Mouse (Mus musculus) ES-E14 (cell line): ENCODE results near the gene Qpctl. TPM values are rescaled to one million over a fixed set of nuclear protein-coding genes. Genes with fewer than 3 reads are reported as not detected.

Experiments used
- DNase-seq: peaks from one replicate; pipeline ENCODE4 v3.0.0-alpha.2; 2013; ENCODE audit warnings: low read depth, low spot score
- H3K27ac ChIP-seq: 2 replicates; pipeline ENCODE4 v1.5.1; 2012; ENCODE audit warnings: low read depth, mild to moderate bottlenecking, low read length, moderate library complexity, mixed read lengths; ENCODE audit not compliant: poor library complexity, insufficient read depth, severe bottlenecking
- H3K36me3 ChIP-seq: 2 replicates; pipeline ENCODE4 v1.6.1; 2012; ENCODE audit warnings: mild to moderate bottlenecking, low read length, moderate library complexity, mixed read lengths; ENCODE audit not compliant: control insufficient read depth, poor library complexity, insufficient read depth, severe bottlenecking
- H3K4me1 ChIP-seq, 2 experiments: fragments of 150-350 bp in 1 of 2; sonication (generic) in 1 of 2; 2 replicates each; pipeline ENCODE4 v1.6.1; 2012; ENCODE audit warnings: low read length in 2 of 2, mild to moderate bottlenecking in 1 of 2, mixed read lengths in 1 of 2; ENCODE audit not compliant: control insufficient read depth in 2 of 2, insufficient read depth in 2 of 2, poor library complexity in 1 of 2
- H3K4me3 ChIP-seq, 2 experiments: fragments of 150-350 bp in 1 of 2; sonication (generic) in 1 of 2; 2 replicates each; pipeline ENCODE4 v1.5.1; 2012; ENCODE audit warnings: low read length in 2 of 2, low read depth in 1 of 2, mild to moderate bottlenecking in 1 of 2, mixed read lengths in 1 of 2; ENCODE audit not compliant: insufficient read depth in 1 of 2, poor library complexity in 1 of 2, severe bottlenecking in 1 of 2
- H3K9ac ChIP-seq: 2 replicates; pipeline ENCODE4 v1.6.1; 2012; ENCODE audit warnings: low read depth, mild to moderate bottlenecking, low read length, mixed read lengths; ENCODE audit not compliant: poor library complexity, insufficient read depth, severe bottlenecking
- H3K9me3 ChIP-seq: fragments of 150-350 bp; sonication (generic); 2 replicates; pipeline ENCODE4 v1.6.1; 2012; ENCODE audit warnings: low read depth, mild to moderate bottlenecking, low read length; ENCODE audit not compliant: control insufficient read depth, insufficient read depth
- CHD2 ChIP-seq: IDR thresholded peaks from 2 replicates; pipeline ENCODE4 v1.6.1; 2014; ENCODE audit warnings: mild to moderate bottlenecking, low read depth, low read length, inconsistent platforms
- HCFC1 ChIP-seq: IDR thresholded peaks from 2 replicates; pipeline ENCODE4 v1.6.1; 2012; ENCODE audit warnings: low read length, inconsistent platforms, borderline replicate concordance; ENCODE audit not compliant: insufficient read depth
- MAFK ChIP-seq: IDR thresholded peaks from 2 replicates; pipeline ENCODE4 v1.6.1; 2014; ENCODE audit warnings: mild to moderate bottlenecking, low read depth, low read length, inconsistent platforms; ENCODE audit not compliant: insufficient read depth
- ZC3H11A ChIP-seq: IDR thresholded peaks from 2 replicates; pipeline ENCODE4 v1.6.1; 2012; ENCODE audit warnings: low read depth, mild to moderate bottlenecking, inconsistent platforms, low read length, borderline replicate concordance
- ZNF384 ChIP-seq: IDR thresholded peaks from 2 replicates; pipeline ENCODE4 v1.6.1; 2012; ENCODE audit warnings: low read depth, low read length, inconsistent platforms
- in situ Hi-C, 2 experiments: fragments of 600-800 bp; cut with MboI; formaldehyde crosslinking; loops; one replicate each; pipeline ENCODE4 v1.15.1; 2025; ENCODE audit warnings: low sequenced_read_pairs in 2 of 2, inconsistent platforms in 1 of 2; ENCODE audit not compliant: unreplicated experiment in 2 of 2
- total RNA-seq: library from RNA; depleted of rRNA; stranded (reverse); fragments of 300-350 nt; gene quantifications from 2 replicates; pipeline ENCODE4 v1.2.3, GENCODE M21; 2012

The Qpctl gene
- total RNA-seq, 1 experiment, result 8.1 TPM

DNA sequence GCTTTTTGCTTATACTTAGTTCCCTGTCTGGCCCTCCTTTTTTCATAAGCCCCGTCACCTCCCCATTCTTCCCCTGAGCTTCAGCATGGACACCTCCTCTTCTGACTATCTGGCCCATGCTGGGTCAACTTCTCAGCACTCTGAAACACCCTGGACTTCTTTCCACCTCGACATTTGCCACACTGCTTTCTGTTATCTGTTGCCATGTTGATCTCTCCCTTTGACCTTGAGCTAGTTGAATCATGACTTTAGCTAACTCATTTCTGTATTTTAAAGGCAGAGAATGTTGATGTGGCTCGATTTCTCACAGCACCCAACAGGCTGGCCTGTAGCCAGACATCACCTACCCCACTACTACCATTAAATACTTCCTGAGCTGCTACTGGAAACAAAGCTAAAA is 41.7 kb downstream of the Qpctl start:
- in situ Hi-C loops, result no loop called here
- Histone ChIP-seq H3K4me1 (no peaks in the 10 kb centered on the region), H3K36me3 (no peaks in the 10 kb centered on the region), H3K27ac (no peak overlapping the region), H3K9me3 (no peaks in the 10 kb centered on the region), H3K4me3 (no peak overlapping the region), H3K9ac (no peak overlapping the region)
- no peak for DNase-seq
- no peak for TF ChIP-seq HCFC1

DNA sequence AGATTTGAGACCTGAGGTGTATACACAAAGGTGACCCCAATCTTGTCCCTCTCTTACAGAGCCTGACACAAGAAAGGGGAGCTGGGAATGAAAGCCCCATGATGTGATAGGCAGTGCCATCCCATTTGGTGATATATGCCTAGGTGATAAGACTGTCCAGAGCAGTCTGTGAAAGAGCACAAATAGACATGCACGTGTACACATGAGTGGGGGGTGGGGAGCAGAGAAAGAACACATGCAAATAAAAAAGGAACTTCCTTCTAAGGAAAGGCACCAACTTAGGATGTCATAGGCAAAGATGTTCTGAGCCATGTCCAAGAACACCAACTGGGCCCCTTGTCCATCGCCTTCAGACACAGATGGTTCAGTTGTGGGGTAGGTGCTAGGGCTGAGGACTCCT is 44.6 kb downstream of the Qpctl start:
- TF ChIP-seq HCFC1, result no peak
- DNase-seq, result no peak
- H3K36me3 ChIP-seq, result no peaks in the 10 kb centered on the region
- H3K9ac ChIP-seq, result no peak overlapping the region
- H3K9me3 ChIP-seq, result no peaks in the 10 kb centered on the region
- no peaks in the 10 kb centered on the region for H3K4me1 ChIP-seq
- in situ Hi-C loops, result no loop called here
- H3K27ac ChIP-seq, result no peak overlapping the region
- H3K4me3 ChIP-seq, result no peak overlapping the region

DNA sequence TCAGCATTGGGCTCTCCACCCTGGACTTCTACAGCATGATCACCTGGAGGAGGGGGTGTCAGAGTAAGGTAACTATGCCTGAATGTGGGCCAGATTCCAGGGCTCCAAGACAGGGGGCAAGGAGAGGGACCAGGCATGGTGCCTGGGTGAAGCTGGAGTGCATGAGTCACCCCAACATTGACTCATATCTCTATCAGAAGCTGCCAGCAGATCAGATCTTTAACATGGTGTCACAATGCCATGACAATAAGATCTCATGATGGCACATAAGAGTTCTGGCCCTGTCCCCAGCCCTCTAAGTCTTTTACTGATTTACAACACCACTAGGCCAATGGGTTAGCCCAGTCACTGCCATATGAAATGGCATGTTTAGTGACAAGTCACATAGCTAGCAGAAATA is 45.4 kb downstream of the Qpctl start:
- TF ChIP-seq HCFC1, result no peak
- TF ChIP-seq ZNF384, result no peak
- no peak for TF ChIP-seq MAFK
- TF ChIP-seq CHD2, result no peak
- TF ChIP-seq ZC3H11A, result no peak
- Histone ChIP-seq H3K9ac (no peak overlapping the region), H3K4me1 (no peaks in the 10 kb centered on the region), H3K36me3 (no peaks in the 10 kb centered on the region), H3K9me3 (no peaks in the 10 kb centered on the region), H3K4me3 (no peak overlapping the region), H3K27ac (no peak overlapping the region)
- no peak for DNase-seq
- in situ Hi-C loops, result no loop called here

DNA sequence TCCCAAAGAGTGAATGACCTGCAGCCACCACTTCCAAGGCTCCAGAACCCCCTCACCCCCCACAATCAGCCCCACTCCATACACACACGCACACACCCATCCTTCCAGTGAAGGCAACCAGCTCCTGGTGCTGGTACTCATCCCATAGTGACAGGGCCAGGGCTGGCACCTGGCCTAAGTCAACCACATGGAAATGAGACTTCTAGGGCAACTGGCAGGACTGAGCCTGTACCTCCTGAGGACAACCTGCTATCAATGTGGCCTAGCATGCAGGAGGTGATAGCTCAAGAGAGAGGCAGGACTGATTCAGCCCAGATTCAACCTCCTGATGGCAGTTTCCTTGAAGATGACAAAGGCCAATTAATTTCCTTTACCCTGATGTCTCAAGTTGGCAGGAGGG is 48.8 kb downstream of the Qpctl start:
- Histone ChIP-seq H3K27ac (no peak overlapping the region), H3K4me1 (peaks cover 2 to 9% of the 10 kb centered on the region in 2 experiments; a peak in 2 of 4 replicates), H3K36me3 (no peaks in the 10 kb centered on the region), H3K9ac (no peak overlapping the region), H3K4me3 (no peak overlapping the region), H3K9me3 (no peaks in the 10 kb centered on the region)
- TF ChIP-seq MAFK, result no peak
- TF ChIP-seq ZC3H11A, result no peak
- no peak for TF ChIP-seq CHD2
- TF ChIP-seq ZNF384, result no peak
- TF ChIP-seq HCFC1, result no peak
- in situ Hi-C loops, result no loop called here
- no peak for DNase-seq

DNA sequence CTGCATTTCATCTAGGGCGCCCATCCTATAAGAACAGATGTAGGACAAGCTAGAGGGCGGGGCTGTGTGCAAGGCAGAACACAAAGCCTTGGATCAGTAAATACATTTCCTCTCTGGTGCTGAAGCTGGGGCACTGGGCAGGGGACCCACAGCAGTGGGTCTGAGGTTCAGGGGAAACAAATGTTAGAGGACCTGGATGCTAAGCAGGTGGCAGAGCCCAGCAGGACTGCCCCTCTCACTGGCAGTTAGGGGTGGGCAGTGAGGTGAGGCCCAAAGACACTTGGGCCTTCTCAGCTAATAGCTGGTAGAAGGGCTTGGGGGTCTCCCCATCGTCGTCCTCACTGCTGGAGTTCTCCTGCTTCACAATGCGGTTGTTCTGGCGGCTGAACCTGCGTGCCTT is 50.3 kb downstream of the Qpctl start:
- Histone ChIP-seq H3K36me3 (no peaks in the 10 kb centered on the region), H3K4me1 (peaks cover 2 to 10% of the 10 kb centered on the region in 2 experiments; a peak in 2 of 4 replicates), H3K9ac (no peak overlapping the region), H3K9me3 (no peaks in the 10 kb centered on the region), H3K4me3 (no peak overlapping the region), H3K27ac (no peak overlapping the region)
- TF ChIP-seq CHD2, result no peak
- no peak for TF ChIP-seq ZNF384
- no peak for TF ChIP-seq HCFC1
- no peak for TF ChIP-seq MAFK
- no peak for TF ChIP-seq ZC3H11A
- in situ Hi-C loops, result no loop called here
- no peak for DNase-seq
